Mouse (Mus musculus) layer of hippocampus, postnatal 25 days (tissue): ENCODE results near the gene Dpp10. TPM values are rescaled to one million over a fixed set of nuclear protein-coding genes. Genes with fewer than 3 reads are reported as not detected.

Experiments used
- DNase-seq, 2 experiments: peaks; one replicate each; pipeline ENCODE4 v3.0.0; 2022; ENCODE audit warnings: mixed read lengths in 2 of 2, low spot score in 1 of 2; ENCODE audit errors: extremely low spot score in 1 of 2
- total RNA-seq, 2 experiments: library from RNA; stranded (reverse); gene quantifications; 2 replicates each; pipeline ENCODE4 v1.2.3; 2021

Gene Dpp10
- total RNA-seq = 10 to 100 TPM; 30.8 to 36.1 TPM

DNA sequence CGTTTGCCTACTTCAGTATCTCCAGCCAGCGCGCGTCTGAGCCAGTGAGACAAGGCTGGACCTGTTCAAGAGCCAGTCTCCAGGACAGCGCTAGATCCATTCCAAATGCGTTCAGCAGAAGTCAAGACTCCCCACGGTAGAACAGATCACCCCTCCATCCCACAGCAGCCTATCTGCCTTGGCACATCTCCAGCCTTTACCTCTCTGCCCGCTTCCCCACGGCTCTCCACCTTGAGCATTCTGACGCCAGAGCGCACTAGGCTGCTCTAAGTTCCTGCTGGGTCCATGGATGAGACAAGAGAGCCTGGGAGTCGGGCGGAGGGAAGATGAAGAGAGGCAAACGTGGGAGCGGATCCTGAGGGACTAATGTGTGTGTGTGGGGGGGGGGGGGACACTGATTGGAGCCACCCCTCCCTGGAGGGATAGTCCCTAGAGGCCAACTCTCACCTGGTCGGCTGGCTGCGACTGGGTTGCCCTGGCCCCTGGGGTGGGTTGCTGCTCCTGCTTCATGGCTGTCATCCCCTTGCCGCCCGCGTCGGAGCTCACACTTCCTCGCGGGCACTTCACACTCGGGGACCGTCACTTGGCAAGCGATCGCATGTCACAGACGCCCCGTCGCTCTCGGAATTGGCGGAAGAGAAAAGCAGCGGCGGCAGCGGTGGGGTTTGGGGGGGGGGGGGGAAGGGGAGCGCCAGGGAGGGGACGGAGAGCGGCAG, at the start of gene Dpp10:
Dpp10 (minus strand) TSS at position 635 of the 716 bp plus-strand sequence.
- peak in 1 of 2 experiments; percentile 10 for DNase-seq

DNA sequence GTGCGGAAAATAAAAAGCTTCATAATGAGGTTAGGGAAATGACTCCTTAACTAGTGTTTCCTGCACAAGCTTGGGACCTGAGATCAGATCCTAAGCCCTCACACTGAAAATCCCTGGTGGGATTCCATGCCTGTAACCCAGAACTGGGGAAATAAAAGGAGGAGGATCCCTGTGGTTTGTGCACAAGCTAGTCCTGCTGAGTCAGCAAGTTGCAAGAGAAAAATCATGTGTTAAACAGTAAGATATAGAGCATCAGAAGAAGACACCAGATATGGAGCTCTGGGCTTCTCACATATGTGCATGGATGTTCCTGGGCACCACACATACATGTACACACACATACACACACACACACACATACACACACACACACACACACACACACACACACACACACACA, 3.2 kb upstream of the Dpp10 start:
- no peak for DNase-seq

DNA sequence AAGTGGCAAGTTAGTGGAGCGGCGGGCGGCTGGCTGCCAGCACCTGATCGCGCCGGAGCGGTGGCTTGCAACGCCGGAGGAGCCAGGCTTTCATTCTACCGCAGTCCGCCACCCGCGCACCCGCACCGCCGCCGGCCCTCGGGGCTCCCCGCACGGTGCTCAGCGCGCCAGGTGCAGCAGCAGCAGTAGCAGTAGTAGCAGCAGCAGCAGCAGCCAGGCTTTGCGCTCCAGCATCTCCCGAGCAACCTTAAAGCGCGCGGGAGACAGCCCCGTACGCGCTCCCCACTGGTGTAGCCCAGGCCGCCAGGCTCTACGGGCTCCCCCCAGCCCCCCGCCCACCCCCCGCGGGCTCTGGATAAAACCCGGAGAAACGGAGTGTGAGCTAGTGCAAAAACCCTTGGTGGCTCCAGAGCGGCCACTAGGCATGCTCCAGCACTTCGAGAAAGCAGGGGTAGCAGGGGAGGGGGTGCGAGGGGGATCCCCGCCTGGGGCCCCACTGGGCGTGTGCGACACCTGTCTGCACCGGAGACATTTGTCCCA, 472 bp upstream of the Dpp10 start:
- DNase-seq = peak; percentile 16 to 39

DNA sequence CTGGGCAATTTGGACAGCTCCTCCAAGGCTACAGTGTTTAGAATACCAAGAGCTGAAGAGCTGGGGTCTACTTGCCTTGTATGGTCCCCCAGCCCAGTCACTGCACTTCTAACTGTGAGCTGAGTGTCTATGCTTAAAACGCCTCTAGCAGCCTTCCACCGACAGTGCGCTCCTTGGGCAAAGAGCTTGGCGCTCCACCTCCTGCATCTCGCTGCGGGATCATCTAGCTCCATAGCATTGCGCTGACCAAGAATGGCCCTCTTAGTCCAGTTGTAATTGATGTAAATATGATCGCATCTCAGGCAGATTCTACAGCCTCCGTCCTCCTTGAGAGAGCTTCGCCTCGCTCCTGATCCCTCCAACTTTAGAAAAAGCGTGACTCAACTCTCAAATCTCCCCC, 1.2 kb downstream of the Dpp10 start:
- no peak for DNase-seq

DNA sequence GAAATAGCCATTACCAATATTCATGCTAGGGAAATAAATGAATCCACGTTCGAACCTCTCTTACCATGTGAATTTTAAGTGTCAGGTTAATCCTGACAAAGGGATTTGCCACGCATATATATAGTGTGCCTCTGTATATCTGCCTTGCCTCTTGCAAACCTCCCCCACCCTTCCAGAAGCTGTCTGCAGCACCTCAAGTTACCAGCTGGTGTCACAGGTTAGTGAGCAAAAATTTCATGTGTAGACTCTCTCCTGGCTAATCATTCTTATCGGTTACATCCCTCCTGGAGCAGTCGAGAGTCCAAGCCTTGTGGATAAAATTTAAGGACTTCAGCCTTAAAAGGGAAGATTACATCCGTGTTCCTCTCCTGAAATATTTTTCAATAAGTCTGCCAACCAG, 1.9 kb downstream of the Dpp10 start:
- no peak for DNase-seq

DNA sequence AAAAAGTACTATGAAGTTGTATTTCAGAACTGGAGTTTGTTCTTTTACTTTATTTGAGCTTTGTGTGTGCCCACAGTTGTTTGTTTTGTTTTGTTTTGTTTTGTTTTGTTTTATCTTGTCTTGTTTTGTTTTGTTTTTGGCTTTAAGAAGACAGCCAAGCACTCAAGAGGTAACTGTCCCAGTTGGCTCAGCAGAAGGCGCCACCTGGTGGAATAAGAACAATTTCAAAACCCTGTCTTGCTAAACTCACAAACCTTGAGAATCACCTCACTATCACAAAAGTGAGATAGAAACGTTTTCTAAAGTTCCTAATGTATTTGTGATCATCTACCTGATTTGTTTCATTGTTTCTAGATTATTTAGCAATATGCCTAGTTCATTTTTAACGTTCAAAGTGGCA, 3.8 kb downstream of the Dpp10 start:
- peak in 1 of 2 experiments; percentile 41 for DNase-seq

- no peak for DNase-seq
Observed at GRCm38 (mm10) chr1:124035306-124035990, 9.9 kb downstream of the Dpp10 start.

- no peak for DNase-seq
Observed at GRCm38 (mm10) chr1:124032677-124033076, 12.7 kb downstream of the Dpp10 start.

GRCm38 (mm10) chr1:124031968-124032367, 13.4 kb downstream of the Dpp10 start:
- DNase-seq = no peak

- DNase-seq = no peak
Observed at GRCm38 (mm10) chr1:124002797-124003196, 42.6 kb downstream of the Dpp10 start.

GRCm38 (mm10) chr1:123995780-123996179, 49.6 kb downstream of the Dpp10 start:
- peak in 1 of 2 experiments; percentile 6 for DNase-seq

DNA sequence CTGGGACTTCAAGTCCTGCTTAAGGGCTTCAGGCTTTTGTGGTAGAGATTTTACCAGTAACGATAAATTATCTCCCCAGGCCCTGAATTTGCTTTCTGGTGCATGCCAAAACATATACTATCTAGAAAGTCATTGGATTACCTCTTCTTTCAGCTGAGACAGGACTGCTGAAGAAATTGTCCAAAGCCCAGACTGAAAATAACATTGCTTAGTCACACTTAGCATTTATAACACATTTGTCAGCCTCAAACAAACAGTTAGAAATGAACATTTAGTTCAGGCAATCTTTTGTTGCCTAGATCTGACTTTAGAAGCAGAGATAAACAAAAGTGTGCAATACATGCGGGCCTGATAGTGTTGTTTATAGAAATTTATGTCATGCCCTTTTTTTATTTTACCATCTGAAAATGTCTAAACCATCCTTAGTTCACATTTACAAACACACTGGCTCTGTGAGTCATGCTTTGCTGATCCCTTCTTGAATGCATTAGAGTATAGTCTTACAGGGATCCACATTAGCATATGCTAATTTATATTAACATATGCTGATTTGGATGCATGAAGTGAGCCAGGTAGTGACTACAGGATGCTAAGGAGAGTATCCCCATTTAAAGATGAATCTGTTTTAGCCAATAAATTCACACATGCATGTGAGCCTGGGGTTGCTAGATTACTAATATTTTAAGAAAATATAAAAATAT, 59.9 kb downstream of the Dpp10 start:
- no peak for DNase-seq

DNA sequence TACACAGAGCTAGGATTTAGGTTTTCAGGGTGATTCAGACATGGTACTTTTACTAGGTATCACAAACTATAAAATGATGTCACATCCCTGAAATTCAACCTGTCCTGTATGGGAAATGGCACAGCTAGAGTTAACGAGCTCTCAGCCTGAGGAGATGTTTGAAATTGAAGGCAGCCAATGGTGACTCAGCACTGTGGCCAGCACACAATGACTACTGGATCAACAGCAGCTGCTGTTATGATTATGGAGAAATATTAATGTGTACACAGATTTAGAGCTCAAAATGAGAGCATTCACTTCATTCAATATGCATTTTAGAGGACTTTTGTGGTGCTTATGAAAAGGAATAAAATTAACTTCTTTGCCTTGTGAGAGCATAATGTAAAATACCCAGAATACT, 66.8 kb downstream of the Dpp10 start:
- no peak for DNase-seq

- peak in 1 of 2 experiments; percentile 56 for DNase-seq
Observed at GRCm38 (mm10) chr1:123974621-123975020, 70.7 kb downstream of the Dpp10 start.

DNA sequence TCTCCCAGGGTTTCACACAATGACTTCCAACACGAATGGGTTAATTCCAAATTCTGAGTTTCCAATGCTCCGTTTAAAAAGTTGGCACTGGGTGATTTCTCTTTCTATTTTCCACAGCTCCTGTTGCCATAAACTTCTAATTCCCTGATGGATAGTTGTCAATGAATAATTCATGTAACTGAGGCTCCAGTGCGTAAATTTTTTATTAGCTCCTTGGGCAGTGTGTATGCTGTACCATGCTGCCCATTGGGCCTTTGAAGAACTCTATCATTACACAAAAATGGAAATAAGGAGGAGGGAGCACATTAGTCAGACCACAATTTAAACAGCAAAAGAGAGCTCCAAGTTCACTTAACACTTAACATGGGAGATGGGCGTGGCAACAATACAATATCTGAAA, 99.2 kb downstream of the Dpp10 start:
- no peak for DNase-seq

DNA sequence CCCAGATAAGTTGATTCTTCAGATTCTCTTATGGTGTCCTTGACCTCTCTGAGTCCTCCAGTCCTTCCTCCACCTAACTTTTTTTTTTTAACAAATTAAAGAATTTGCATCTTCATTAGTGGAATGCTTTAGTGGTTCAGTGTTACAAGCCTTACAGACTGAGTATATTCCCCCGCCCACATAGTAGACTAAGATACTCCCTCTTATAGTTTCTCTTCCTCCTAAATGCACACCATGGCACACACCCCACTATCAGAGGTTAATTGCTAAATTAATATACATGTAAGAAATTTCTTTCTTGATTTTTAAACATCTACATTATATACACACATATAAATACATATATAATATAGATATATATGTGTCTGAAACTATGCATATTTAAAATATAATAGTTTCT, 104.5 kb downstream of the Dpp10 start:
- no peak for DNase-seq

DNA sequence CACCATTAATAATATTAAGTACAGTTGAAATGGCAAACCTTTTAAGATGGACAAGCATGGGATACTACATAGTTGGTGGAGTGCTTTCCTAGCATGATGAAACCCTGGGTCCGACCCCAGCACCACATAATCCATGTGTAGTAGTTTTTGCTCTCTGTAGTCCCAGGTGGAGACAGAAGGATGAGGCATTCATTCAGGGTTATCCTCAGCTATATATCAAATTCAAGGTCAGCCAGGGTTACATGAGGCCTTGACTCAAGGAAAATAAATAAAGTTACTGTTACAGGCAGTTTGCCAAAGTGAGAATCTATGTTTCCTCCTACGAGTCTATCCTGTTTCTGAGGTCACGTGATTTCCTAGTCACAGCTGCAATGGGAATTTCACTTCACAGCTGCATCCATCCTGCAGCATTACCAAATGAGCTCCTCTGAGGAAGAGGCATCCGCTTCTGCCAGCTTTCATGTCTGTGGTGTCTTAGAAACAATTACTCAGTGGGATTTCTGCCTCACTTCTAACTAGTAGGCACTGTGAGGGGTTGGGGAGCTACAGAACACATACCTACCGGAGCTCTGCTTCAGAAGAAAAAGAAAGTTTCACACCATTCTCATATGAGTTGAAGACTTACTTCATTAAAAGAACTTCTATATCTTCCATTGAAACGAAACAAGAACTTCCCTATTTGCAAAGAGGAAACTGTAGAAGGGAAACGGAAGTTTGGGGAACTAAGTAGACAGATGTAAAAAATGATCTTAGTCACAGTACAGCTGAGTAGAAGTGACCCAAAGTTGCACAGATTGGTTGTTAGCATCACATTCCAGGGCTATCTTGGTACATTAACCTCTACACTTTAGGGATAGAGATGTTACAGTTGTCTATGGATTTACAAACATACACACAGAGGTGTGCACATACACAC, 111.3 kb downstream of the Dpp10 start:
- no peak for DNase-seq

GRCm38 (mm10) chr1:123928003-123928370, 117.4 kb downstream of the Dpp10 start:
- no peak for DNase-seq

- DNase-seq = no peak
Observed at GRCm38 (mm10) chr1:123927278-123928002, 117.9 kb downstream of the Dpp10 start.
